Mouse (Mus musculus) frontal cortex, postnatal 14 days (tissue): ENCODE measurements around the gene Dbn1.
"Not testable (repeated sequence)": the region's sequence is repeated elsewhere in the genome, so short reads cannot be mapped to it uniquely, and the experiment has no call there.

ENCODE experiments used
- DNase-seq, 2 experiments: peaks; one replicate each; pipeline ENCODE4 v3.0.0; 2022; ENCODE audit warnings: low spot score in 2 of 2

Gene Dbn1

GRCm38 (mm10) chr13:55450511-55450980 lies 37.4 kb downstream of the Dbn1 start:
- no peak for DNase-seq

GRCm38 (mm10) chr13:55449679-55450441 lies 38.1 kb downstream of the Dbn1 start:
- no peak for DNase-seq

GRCm38 (mm10) chr13:55449205-55449604 lies 38.7 kb downstream of the Dbn1 start:
- DNase-seq, result no peak

GRCm38 (mm10) chr13:55448131-55448530 lies 39.8 kb downstream of the Dbn1 start:
- DNase-seq, result no peak

GRCm38 (mm10) chr13:55447543-55447943 lies 40.4 kb downstream of the Dbn1 start:
- no peak for DNase-seq

- no peak for DNase-seq
Observed at GRCm38 (mm10) chr13:55446483-55447105, 41.3 kb downstream of the Dbn1 start.

GRCm38 (mm10) chr13:55445361-55446091 lies 42.4 kb downstream of the Dbn1 start:
- DNase-seq, result no peak

- DNase-seq, result peak; percentile 100
Observed at GRCm38 (mm10) chr13:55444937-55445315, 43.0 kb downstream of the Dbn1 start, which contains the start of gene Grk6. TSS of gene Grk6 (plus strand) at chr13:55445072.

GRCm38 (mm10) chr13:55444286-55444936 lies 43.5 kb downstream of the Dbn1 start:
- peak in 1 of 2 experiments; percentile 48 for DNase-seq

- DNase-seq, result no peak
Observed at GRCm38 (mm10) chr13:55443799-55444285, 44.1 kb downstream of the Dbn1 start.

- not testable (repeated sequence) for DNase-seq
Observed at GRCm38 (mm10) chr13:55437111-55437629, 50.7 kb downstream of the Dbn1 start.

- DNase-seq, result no peak
Observed at GRCm38 (mm10) chr13:55431889-55432685, 55.8 kb downstream of the Dbn1 start.

GRCm38 (mm10) chr13:55430566-55430965 lies 57.3 kb downstream of the Dbn1 start:
- DNase-seq, result no peak

GRCm38 (mm10) chr13:55429226-55429888 lies 58.6 kb downstream of the Dbn1 start:
- DNase-seq, result no peak

GRCm38 (mm10) chr13:55426613-55427012 lies 61.3 kb downstream of the Dbn1 start, which contains the start of gene F12:
TSS of gene F12 (minus strand) at chr13:55426793.
- no peak for DNase-seq
